Mouse (Mus musculus) MEL (cell line): Measurements from ENCODE around the gene Chchd1.

Experiments used
- BHLHE40 ChIP-seq: IDR thresholded peaks from 2 replicates; pipeline ENCODE4 v1.6.1; 2012; ENCODE audit warnings: low read depth, mild to moderate bottlenecking, inconsistent platforms, low read length, improper control_type of control experiment, borderline replicate concordance
- CTCF ChIP-seq, 3 experiments: IDR thresholded peaks in 2 of 3; conservative IDR thresholded peaks in 1 of 3; 2 replicates each; pipeline ENCODE4 v1.5.1; 2011 to 2012; ENCODE audit warnings: low read length in 3 of 3, low read depth in 2 of 3, mild to moderate bottlenecking in 2 of 3, improper control_type of control experiment in 1 of 3, inconsistent platforms in 1 of 3, mixed read lengths in 1 of 3, moderate library complexity in 1 of 3; ENCODE audit not compliant: control insufficient read depth in 1 of 3, insufficient read depth in 1 of 3, poor library complexity in 1 of 3, severe bottlenecking in 1 of 3
- EP300 ChIP-seq, 2 experiments: IDR thresholded peaks; 2 replicates each; pipeline ENCODE4 v1.6.1; 2011; ENCODE audit warnings: improper control_type of control experiment in 2 of 2, low read length in 2 of 2, low read depth in 1 of 2, mild to moderate bottlenecking in 1 of 2
- GATA1 ChIP-seq: IDR thresholded peaks from 2 replicates; pipeline ENCODE4 v1.6.1; 2011; ENCODE audit warnings: low read depth, low read length, improper control_type of control experiment
- POLR2AphosphoS5 ChIP-seq: IDR thresholded peaks from 2 replicates; pipeline ENCODE4 v1.6.1; 2012; ENCODE audit warnings: low read depth, borderline replicate concordance, mild to moderate bottlenecking, inconsistent platforms, low read length, moderate library complexity, mixed read lengths
- TBP ChIP-seq: IDR thresholded peaks from 2 replicates; pipeline ENCODE4 v1.8.0; 2011; ENCODE audit warnings: low read depth, low read length, improper control_type of control experiment

DNA sequence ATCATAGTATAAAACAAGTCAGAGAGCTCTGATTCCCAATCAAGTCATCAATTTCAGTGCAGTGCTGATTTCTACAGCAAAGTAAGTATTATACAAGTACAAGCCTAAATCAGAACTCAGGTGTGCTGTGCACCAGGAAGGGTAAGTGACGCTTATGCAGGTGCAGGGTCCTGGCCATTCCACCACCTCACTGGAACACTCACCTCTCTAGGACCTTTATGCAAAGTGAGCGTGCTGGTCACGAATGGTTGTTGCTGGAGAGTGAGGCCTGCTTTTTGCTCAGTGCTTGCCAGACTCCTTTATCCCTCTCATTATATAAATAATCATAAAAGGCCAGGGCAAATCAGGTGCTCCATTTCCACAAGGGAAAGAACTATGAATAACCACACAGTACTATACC, 2.4 kb upstream of the Chchd1 start:
- TF ChIP-seq CTCF (IDR thresholded peaks at IDR 0.05 in 2 of 3, conservative IDR thresholded peaks at IDR 0.05 in 1 of 3; ENCODE audit: control insufficient read depth in 1 of 3, insufficient read depth in 1 of 3, low read depth in 2 of 3, low read length in 3 of 3, poor library complexity in 1 of 3, severe bottlenecking in 1 of 3): no peak
- TF ChIP-seq TBP: no peak
- no peak for TF ChIP-seq GATA1
- TF ChIP-seq POLR2AphosphoS5: no peak
- TF ChIP-seq EP300 (IDR thresholded peaks at IDR 0.05; ENCODE audit: low read depth in 1 of 2, low read length in 2 of 2): no peak
- TF ChIP-seq BHLHE40: no peak
